Mouse (Mus musculus) layer of hippocampus, adult 2 months (tissue): ENCODE data around the gene Ormdl2. TPM values are rescaled to one million over a fixed set of nuclear protein-coding genes. Genes with fewer than 3 reads are reported as not detected.

ENCODE experiments used
- DNase-seq, 2 experiments: peaks; one replicate each; pipeline ENCODE4 v3.0.0; 2022; ENCODE audit warnings: low spot score in 2 of 2
- H3K27ac ChIP-seq: fragments of 200-600 bp; 2 replicates; pipeline ENCODE4 v1.8.1; 2022
- H3K4me3 ChIP-seq: fragments of 200-600 bp; 2 replicates; pipeline ENCODE4 v1.8.1; 2022; ENCODE audit warnings: mild to moderate bottlenecking
- CTCF ChIP-seq: fragments of 200-600 bp; conservative IDR thresholded peaks from 2 replicates; pipeline ENCODE4 v1.8.1; 2022; ENCODE audit warnings: antibody characterized with exemption, mild to moderate bottlenecking, moderate library complexity
- long read RNA-seq, 2 experiments: library from polyadenylated mRNA; stranded (forward); transcript quantifications; one replicate each; pipeline ENCODE4 v2.0.0; 2021; ENCODE audit warnings: borderline mapping rate in 2 of 2
- total RNA-seq, 2 experiments: library from RNA; stranded (reverse); gene quantifications; 2 replicates each; pipeline ENCODE4 v1.2.3; 2021

Gene Ormdl2
- total RNA-seq, result 1 to 10 TPM; 6.7 to 8.4 TPM
- long read RNA-seq, experiment 1, transcript Ormdl2-201 (4 exons, 1,573 nt), result major isoform, 5 of 12 reads
- long read RNA-seq, experiment 1, partial matches to known transcripts, result 0 of 12 reads
- long read RNA-seq, experiment 1, other reads (novel, unspliced or antisense), result 6 of 12 reads
- long read RNA-seq, experiment 2, partial matches to known transcripts, result 0 of 15 reads
- long read RNA-seq, experiment 2, other reads (novel, unspliced or antisense), result 8 of 15 reads

DNA sequence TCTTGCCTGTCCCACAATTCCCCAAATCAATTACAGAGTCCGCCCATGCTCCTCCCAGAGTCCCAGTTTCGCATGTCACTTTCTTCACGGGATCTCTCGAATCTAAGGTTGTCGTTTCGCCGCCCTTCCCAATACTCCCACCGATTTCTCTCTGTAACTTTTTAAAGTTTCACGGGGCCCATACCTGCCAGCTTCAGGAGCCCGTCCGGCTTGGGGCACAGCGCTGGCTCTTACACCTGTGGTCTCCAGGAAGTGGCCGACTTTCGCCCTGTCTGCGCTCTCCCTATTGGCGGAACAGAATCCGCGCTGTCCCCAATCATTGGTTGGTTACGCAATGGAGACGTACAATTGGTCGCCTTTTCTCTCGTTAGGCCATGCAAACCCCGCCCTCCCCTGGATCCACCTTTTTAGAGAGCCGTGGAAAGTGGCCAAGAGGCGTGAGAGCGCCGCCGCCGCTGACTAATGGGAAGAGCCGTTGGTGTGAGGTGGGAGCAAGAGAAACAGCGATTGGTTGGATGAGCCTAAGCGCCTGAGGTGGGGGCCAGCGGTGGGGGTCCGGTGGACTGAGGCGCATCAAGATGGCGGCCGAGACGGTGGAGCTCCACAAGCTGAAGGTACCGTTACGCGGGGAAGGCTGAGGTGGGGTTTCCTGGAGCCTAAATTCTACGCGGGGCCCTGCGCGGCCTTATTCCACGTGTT, at the start of gene Ormdl2:
Gene Ormdl2 (minus strand): TSS at position 288 of the 699 bp plus-strand sequence.
- peak within 1 kb of the TSS; percentile 83 for H3K4me3 ChIP-seq
- 0 out of 2 replicates have a peak, but pooled peaks have one; percentile 2 for TF ChIP-seq CTCF
- peak; percentile 99 for DNase-seq
- H3K27ac ChIP-seq, result peak within 1 kb of the TSS; percentile 88

DNA sequence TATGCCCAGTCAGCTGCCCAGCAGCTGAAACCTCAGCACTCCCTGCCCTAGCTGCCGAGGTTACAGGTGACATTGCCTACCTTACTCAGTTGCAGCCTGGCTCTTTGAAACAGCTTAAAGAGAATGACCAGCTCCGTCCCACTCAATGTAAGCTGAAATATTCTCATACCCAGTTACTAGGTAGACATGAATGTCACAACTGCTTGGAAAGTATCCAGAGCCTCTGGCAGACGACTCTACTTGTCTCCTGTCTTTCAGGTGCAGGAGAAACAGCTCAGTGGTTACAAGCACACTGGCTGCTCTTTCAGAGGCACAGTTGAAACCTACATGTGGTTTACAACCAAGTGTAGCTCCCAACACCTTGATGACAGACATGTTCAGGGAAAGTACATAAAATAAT, 48.9 kb upstream of the Ormdl2 start:
- TF ChIP-seq CTCF, result no peak
- Histone ChIP-seq H3K27ac (no peak overlapping the region), H3K4me3 (no peak overlapping the region)
- no peak for DNase-seq

- no peak for DNase-seq
- no peak overlapping the region for H3K4me3 ChIP-seq
- TF ChIP-seq CTCF, result no peak
- H3K27ac ChIP-seq, result no peak overlapping the region
These were observed 45.1 kb upstream of the Ormdl2 start for GRCm38 (mm10) chr10:128866518-128866917.

GRCm38 (mm10) chr10:128866042-128866441, 44.6 kb upstream of the Ormdl2 start:
- no peak for DNase-seq
- H3K27ac ChIP-seq, result no peak overlapping the region
- H3K4me3 ChIP-seq, result no peak overlapping the region
- peak; percentile 67 for TF ChIP-seq CTCF

DNA sequence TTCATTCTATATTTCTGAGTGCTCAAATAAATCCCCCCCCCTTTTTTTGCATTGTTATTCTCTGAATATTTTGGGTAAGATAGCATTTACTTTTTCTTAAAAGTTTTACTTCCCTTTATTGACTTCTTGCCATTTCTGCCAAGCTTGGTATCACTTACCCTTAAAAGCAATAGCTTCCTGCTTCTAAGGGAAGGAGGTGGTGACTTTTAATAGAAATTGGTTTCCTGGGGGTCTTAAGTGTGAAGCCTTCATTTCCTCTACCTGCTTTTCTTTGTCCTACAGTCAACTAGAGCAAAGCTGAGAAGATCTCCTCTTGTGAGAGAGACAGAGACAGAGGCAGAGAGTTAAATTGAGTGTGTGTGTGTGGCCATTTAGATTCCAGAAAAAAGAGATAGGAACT, 39.7 kb upstream of the Ormdl2 start:
- no peak overlapping the region for H3K27ac ChIP-seq
- no peak overlapping the region for H3K4me3 ChIP-seq
- TF ChIP-seq CTCF, result no peak
- DNase-seq, result no peak

DNA sequence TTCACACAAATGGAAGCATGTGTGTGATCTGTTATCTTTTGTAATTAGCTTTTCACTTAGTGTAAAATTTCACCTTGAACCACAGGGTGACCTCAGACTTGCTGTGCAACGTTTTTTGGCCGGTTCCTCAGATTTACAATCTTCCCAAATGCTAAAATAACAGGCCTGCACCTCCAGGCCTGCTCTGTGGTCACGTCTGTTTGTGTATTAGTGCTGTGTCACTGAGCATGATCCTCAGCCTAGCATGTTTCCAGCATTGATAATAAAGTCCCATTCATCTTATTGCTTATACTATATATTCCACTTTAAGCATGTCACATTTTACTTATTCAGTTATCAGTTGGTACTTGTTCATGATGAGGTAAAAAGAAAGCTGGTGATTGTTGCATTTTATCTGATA, 28.9 kb upstream of the Ormdl2 start:
- DNase-seq, result no peak
- no peak for TF ChIP-seq CTCF
- Histone ChIP-seq H3K27ac (no peak overlapping the region), H3K4me3 (no peak overlapping the region)

DNA sequence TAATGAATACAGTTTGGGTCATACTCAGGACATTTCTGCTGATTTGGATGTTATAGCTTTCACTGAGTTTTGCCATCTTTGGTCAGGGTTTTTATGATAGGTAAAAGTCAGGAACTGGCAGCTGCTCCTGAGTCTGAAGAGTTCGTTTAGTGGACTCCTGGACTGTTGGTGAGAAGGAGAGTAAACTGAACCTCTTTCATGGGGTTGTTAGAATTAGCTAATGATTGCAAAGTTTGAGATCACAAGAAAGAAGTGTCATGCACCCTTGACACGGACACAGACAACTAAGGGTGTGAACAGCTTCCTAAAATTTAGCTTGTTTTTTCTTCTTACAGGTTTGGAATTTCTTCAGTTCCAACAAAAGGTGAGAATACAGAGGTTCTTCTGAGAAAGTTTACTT, 27.0 kb upstream of the Ormdl2 start:
- no peak for DNase-seq
- TF ChIP-seq CTCF, result no peak
- Histone ChIP-seq H3K27ac (no peak overlapping the region), H3K4me3 (no peak overlapping the region)

GRCm38 (mm10) chr10:128846664-128847063, 25.2 kb upstream of the Ormdl2 start:
- DNase-seq, result no peak
- H3K4me3 ChIP-seq, result no peak overlapping the region
- H3K27ac ChIP-seq, result no peak overlapping the region
- TF ChIP-seq CTCF, result no peak

- TF ChIP-seq CTCF, result peak; percentile 85
- no peak overlapping the region for H3K4me3 ChIP-seq
- peak in 1 of 2 experiments; percentile 20 for DNase-seq
- H3K27ac ChIP-seq, result no peak overlapping the region
These were observed 24.1 kb upstream of the Ormdl2 start for GRCm38 (mm10) chr10:128845516-128845915.

DNA sequence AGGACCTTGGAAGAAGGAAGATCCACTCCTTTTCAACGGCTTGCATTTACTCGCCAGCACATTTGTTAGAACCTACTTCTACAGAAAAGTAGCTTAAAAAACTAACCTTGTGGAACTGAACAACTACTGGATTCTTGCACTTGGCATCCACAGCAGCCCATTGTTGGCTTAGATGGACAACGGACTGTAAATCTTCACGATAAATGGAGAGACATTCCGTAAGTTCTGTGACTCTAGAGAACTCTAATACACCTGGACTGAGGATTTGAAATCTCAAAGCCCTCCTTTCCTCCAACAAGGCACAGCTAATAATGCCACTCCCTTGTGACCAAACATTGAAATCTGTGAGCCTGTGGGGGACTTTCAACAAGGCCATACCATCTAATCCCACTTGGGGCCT, 21.8 kb upstream of the Ormdl2 start:
- Histone ChIP-seq H3K27ac (no peak overlapping the region), H3K4me3 (no peak overlapping the region)
- no peak for DNase-seq
- TF ChIP-seq CTCF, result no peak

DNA sequence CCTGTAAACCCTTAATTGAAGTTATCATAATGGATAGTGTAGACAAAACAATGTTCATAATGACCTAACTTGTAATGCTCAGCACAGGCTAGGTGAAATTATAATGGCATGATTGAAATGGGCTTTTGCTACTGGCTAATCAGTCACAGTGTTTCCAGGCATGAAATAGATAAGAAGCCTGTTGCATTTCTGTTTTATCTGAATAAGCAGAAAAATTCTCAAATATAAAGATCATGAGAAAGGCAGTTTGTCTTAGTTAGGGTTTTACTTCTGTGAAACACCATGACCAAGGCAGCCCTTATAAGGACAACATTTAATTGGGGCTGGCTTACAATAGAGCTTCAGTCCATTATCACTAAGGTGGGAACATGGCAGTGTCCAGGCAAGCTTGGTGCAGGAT, 19.2 kb upstream of the Ormdl2 start:
- H3K4me3 ChIP-seq, result no peak overlapping the region
- no peak for TF ChIP-seq CTCF
- no peak overlapping the region for H3K27ac ChIP-seq
- no peak for DNase-seq

DNA sequence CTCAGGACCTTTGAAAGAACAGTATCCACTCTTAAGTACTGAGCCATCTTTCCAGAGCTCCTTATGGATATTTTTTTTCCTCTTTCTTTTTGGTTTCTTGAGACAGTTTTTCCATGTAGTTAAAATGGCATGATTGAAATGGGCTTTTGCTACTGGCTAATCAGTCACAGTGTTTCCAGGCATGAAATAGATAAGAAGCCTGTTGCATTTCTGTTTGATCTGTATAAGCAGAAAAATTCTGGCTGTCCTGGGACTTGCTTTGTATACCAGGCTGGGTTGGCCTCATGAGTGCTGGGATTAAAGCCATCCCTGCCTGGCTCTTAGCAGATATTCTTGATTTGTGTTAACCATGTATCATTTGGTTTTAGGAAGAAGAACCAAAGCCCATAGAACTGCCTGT, 18.0 kb upstream of the Ormdl2 start:
- no peak overlapping the region for H3K27ac ChIP-seq
- no peak for DNase-seq
- no peak overlapping the region for H3K4me3 ChIP-seq

DNA sequence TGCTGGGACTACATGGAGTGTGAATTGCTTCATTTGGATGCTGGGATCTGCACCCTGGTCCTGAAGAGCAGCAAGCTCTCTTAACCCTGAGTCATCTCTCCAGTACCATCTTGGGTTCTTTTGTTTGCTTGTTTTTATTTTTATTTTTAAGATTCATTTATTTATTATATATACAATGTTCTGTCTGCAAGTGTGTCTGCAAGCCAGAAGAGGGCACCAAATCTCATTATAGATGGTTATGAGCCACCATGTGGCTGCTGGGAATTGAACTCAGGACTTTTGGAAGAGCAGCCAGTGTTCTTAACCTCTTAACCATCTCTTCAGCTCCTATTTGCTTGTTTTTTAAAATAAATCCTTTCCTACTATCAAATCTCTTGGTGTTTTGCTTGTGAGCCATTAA, 16.0 kb upstream of the Ormdl2 start:
- Histone ChIP-seq H3K4me3 (no peak overlapping the region), H3K27ac (no peak overlapping the region)
- no peak for DNase-seq
- peak; percentile 61 for TF ChIP-seq CTCF

More for the DNA sequence above, 18.0 kb upstream of the Ormdl2 start:
- no peak for TF ChIP-seq CTCF

DNA sequence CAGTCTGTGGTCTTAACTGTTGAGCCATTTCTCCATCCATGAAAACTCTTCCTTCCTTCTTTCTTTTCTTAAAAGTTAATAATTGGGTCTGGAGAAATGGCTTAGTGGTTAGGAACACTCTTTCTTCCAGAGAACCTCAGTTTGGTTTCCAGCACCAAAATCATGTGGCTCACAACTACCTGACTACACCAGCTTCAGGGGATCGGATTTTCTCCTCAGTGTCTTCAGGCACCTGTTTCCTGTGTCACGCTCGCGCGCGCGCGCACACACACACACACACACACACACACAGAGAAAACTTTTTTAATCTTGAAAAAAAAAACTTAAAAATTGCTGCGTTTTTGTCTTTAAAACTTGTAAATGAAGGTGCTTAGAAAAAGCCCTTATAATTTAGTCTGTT, 2.4 kb upstream of the Ormdl2 start:
- no peak for DNase-seq
- Histone ChIP-seq H3K27ac (no peak overlapping the region), H3K4me3 (no peak overlapping the region)
- TF ChIP-seq CTCF, result no peak
